Mouse (Mus musculus): ENCODE results near the gene Lmx1b. TPM values are rescaled to one million over a fixed set of nuclear protein-coding genes. Genes with fewer than 3 reads are reported as not detected.

Lmx1b gene
- polyA plus RNA-seq, 1 experiment from 2014 or later = 0.04 TPM

- ATAC-seq (ENCODE audit: insufficient number of reproducible peaks, low FRiP score) = no peak
- peaks cover 92% of the 10 kb centered on the region for H3K27me3 ChIP-seq (replicated peaks)
- no peak overlapping the region for H3K4me2 ChIP-seq
- no peaks in the 10 kb centered on the region for H3K4me1 ChIP-seq (replicated peaks)
- no peak overlapping the region for H3K4me3 ChIP-seq
- no peak overlapping the region for H3K9ac ChIP-seq
- no peaks in the 10 kb centered on the region for H3K9me3 ChIP-seq (replicated peaks)
- 86% methylated on average over 7 of the region's 7 CpGs for WGBS
- H3K36me3 ChIP-seq = no peaks in the 10 kb centered on the region
- H3K27ac ChIP-seq (ENCODE audit: poor library complexity, severe bottlenecking) = no peak overlapping the region
Observed at GRCm38 (mm10) chr2:33573075-33573474, 67.2 kb downstream of the Lmx1b start.

GRCm38 (mm10) chr2:33571219-33571824 is 69.0 kb downstream of the Lmx1b start:
- Histone ChIP-seq H3K4me3 (no peak overlapping the region), H3K36me3 (no peaks in the 10 kb centered on the region), H3K4me2 (no peak overlapping the region), H3K9me3 (replicated peaks) (no peaks in the 10 kb centered on the region), H3K27me3 (replicated peaks) (peaks cover 92% of the 10 kb centered on the region), H3K27ac (ENCODE audit: poor library complexity, severe bottlenecking) (no peak overlapping the region), H3K4me1 (replicated peaks) (no peaks in the 10 kb centered on the region), H3K9ac (no peak overlapping the region)
- no peak for ATAC-seq (ENCODE audit: insufficient number of reproducible peaks, low FRiP score)
- WGBS = 49% methylated on average over 16 of the region's 16 CpGs

- no peak overlapping the region for H3K4me3 ChIP-seq
- 68% methylated on average over 10 of the region's 10 CpGs for WGBS
- no peak overlapping the region for H3K4me2 ChIP-seq
- peaks cover 92% of the 10 kb centered on the region for H3K27me3 ChIP-seq (replicated peaks)
- H3K9ac ChIP-seq = no peak overlapping the region
- H3K9me3 ChIP-seq (replicated peaks) = no peaks in the 10 kb centered on the region
- peaks cover 10% of the 10 kb centered on the region; the same call in 1 of the 2 replicates for H3K4me1 ChIP-seq (replicated peaks)
- ATAC-seq (ENCODE audit: insufficient number of reproducible peaks, low FRiP score) = no peak
- no peaks in the 10 kb centered on the region for H3K36me3 ChIP-seq
- H3K27ac ChIP-seq (ENCODE audit: poor library complexity, severe bottlenecking) = no peak overlapping the region
Observed at GRCm38 (mm10) chr2:33569698-33570097, 70.6 kb downstream of the Lmx1b start.

- H3K4me3 ChIP-seq = 0 out of 2 replicates have a peak overlapping the region, but pooled peaks have one; percentile 9
- H3K4me1 ChIP-seq (replicated peaks) = peaks cover 10% of the 10 kb centered on the region; the same call in 1 of the 2 replicates
- no peak overlapping the region for H3K27ac ChIP-seq (ENCODE audit: poor library complexity, severe bottlenecking)
- H3K9ac ChIP-seq = no peak overlapping the region
- no peak for ATAC-seq (ENCODE audit: insufficient number of reproducible peaks, low FRiP score)
- H3K9me3 ChIP-seq (replicated peaks) = no peaks in the 10 kb centered on the region
- peak overlapping the region; percentile 40 for H3K4me2 ChIP-seq
- H3K27me3 ChIP-seq (replicated peaks) = peaks cover 92% of the 10 kb centered on the region
- WGBS = 10% methylated on average over 9 of the region's 9 CpGs
- H3K36me3 ChIP-seq = no peaks in the 10 kb centered on the region
Observed at GRCm38 (mm10) chr2:33569240-33569639, 71.1 kb downstream of the Lmx1b start.

- 50% methylated on average over 4 of the region's 4 CpGs for WGBS
- no peak overlapping the region for H3K27ac ChIP-seq (ENCODE audit: poor library complexity, severe bottlenecking)
- no peak overlapping the region for H3K4me3 ChIP-seq
- H3K27me3 ChIP-seq (replicated peaks) = peaks cover 97% of the 10 kb centered on the region
- H3K9ac ChIP-seq = no peak overlapping the region
- H3K4me1 ChIP-seq (replicated peaks) = peaks cover 16% of the 10 kb centered on the region; the same call in 1 of the 2 replicates
- ATAC-seq (ENCODE audit: insufficient number of reproducible peaks, low FRiP score) = no peak
- no peak overlapping the region for H3K4me2 ChIP-seq
- H3K9me3 ChIP-seq (replicated peaks) = no peaks in the 10 kb centered on the region
- H3K36me3 ChIP-seq = no peaks in the 10 kb centered on the region
Observed at GRCm38 (mm10) chr2:33565886-33566285, 74.4 kb downstream of the Lmx1b start.

DNA sequence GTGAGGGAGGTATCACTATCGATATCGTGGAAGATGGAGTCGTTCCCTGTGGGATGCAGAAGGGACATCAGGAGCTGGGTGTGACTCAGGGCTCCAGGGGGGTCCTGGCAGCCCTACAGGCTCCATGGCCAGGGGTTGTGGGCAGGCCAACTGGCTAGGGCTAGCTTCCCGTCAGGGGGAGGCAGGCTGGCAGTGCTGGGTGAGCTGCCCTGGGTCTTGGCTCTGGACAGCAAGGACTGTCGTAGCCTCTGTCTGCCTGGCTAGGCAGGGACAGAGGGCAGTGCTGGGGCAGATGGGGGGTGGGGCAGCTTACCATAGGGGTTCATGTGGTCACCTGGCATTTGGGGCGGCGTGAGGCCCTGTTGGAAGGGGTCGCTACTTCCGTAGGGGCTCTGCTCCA is 75.6 kb downstream of the Lmx1b start:
- Histone ChIP-seq H3K27ac (ENCODE audit: poor library complexity, severe bottlenecking) (no peak overlapping the region), H3K4me1 (replicated peaks) (peaks cover 16% of the 10 kb centered on the region; the same call in 1 of the 2 replicates), H3K4me3 (no peak overlapping the region), H3K4me2 (no peak overlapping the region), H3K27me3 (replicated peaks) (peaks cover 96% of the 10 kb centered on the region), H3K9ac (no peak overlapping the region), H3K36me3 (no peaks in the 10 kb centered on the region), H3K9me3 (replicated peaks) (no peaks in the 10 kb centered on the region)
- 85% methylated on average over 9 of the region's 9 CpGs for WGBS
- ATAC-seq (ENCODE audit: insufficient number of reproducible peaks, low FRiP score) = no peak

DNA sequence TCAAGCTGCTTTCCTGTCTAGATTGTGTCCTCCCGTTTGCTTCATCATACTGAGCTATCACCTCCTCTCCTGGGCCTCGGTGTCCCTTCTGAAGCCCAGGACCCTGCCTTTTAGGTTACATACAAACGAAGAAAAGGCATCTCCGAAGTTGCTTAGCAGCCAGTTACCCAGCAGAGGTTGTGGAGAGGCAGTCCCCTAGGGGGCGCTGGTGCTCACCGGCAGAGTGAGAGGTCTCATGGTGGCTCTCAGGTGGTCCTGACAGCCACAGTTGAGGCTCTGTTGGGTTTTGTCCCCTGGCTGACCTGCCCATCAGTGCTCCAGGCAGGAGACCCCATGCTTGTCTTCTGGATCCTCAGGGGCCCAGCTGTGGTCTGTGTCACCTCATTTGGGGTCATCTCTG is 80.6 kb downstream of the Lmx1b start:
- 0 out of 2 replicates have a peak, but pooled peaks cover 11% of the 10 kb centered on the region for H3K4me1 ChIP-seq (replicated peaks)
- peaks cover 80% of the 10 kb centered on the region for H3K27me3 ChIP-seq (replicated peaks)
- no peaks in the 10 kb centered on the region for H3K9me3 ChIP-seq (replicated peaks)
- H3K9ac ChIP-seq = no peak overlapping the region
- 10% methylated on average over 6 of the region's 6 CpGs for WGBS
- no peak for ATAC-seq (ENCODE audit: insufficient number of reproducible peaks, low FRiP score)
- no peak overlapping the region for H3K27ac ChIP-seq (ENCODE audit: poor library complexity, severe bottlenecking)
- no peak overlapping the region for H3K4me2 ChIP-seq
- H3K36me3 ChIP-seq = no peaks in the 10 kb centered on the region
- H3K4me3 ChIP-seq = no peak overlapping the region

DNA sequence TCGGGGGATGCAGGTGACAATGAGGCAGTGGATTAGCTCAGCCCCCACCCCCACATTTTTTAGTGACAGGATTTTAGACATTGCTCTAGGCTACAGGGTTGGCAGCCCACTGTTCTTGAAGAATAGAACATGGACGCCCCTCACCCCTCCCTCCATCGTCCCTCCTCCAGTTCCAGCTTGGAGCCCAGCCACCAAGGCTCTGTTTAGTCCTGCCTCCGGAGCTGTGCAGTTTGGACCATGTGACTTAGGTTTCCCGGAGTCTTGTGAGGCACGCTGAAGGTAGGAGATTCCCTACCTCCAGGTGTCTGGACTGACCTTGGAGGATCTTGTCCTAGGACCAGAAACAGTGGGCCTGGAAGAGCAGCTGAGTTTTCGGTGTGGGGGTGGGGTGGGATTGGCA is 81.0 kb downstream of the Lmx1b start:
- no peak for ATAC-seq (ENCODE audit: insufficient number of reproducible peaks, low FRiP score)
- Histone ChIP-seq H3K27ac (ENCODE audit: poor library complexity, severe bottlenecking) (no peak overlapping the region), H3K4me2 (no peak overlapping the region), H3K9me3 (replicated peaks) (no peaks in the 10 kb centered on the region), H3K4me3 (no peak overlapping the region), H3K27me3 (replicated peaks) (peaks cover 76% of the 10 kb centered on the region), H3K4me1 (replicated peaks) (0 out of 2 replicates have a peak, but pooled peaks cover 11% of the 10 kb centered on the region), H3K9ac (no peak overlapping the region), H3K36me3 (no peaks in the 10 kb centered on the region)
- WGBS = 41% methylated on average over 7 of the region's 7 CpGs

- peaks cover 66% of the 10 kb centered on the region for H3K27me3 ChIP-seq (replicated peaks)
Observed at GRCm38 (mm10) chr2:33558233-33558632, 82.1 kb downstream of the Lmx1b start.

DNA sequence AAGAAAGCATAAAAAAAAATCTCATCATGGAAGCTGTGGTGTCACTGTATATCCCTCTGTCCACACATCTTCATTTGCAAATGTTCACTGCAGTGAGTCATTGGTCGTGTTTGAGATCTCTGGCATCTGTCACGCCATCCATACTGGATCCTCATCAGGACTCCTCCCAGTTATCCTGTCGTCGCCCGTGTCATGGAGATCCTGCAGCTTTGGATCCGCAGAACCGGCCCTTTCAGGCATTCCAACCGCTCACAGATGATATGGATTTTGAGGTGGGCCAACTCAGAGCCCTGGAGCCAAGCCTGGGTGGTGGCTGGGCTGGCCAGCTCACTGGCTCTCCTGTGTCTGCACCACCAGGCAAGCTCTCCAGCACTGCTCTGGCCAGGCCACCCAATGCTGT is 84.7 kb downstream of the Lmx1b start:
- 58% methylated on average over 8 of the region's 8 CpGs for WGBS
- H3K27ac ChIP-seq (ENCODE audit: poor library complexity, severe bottlenecking) = no peak overlapping the region
- H3K36me3 ChIP-seq = no peaks in the 10 kb centered on the region
- ATAC-seq (ENCODE audit: insufficient number of reproducible peaks, low FRiP score) = no peak
- H3K9ac ChIP-seq = no peak overlapping the region
- H3K4me2 ChIP-seq = no peak overlapping the region
- H3K27me3 ChIP-seq (replicated peaks) = peaks cover 41% of the 10 kb centered on the region
- H3K4me3 ChIP-seq = no peak overlapping the region
- H3K9me3 ChIP-seq (replicated peaks) = no peaks in the 10 kb centered on the region
- 0 out of 2 replicates have a peak, but pooled peaks cover 4% of the 10 kb centered on the region for H3K4me1 ChIP-seq (replicated peaks)

More at GRCm38 (mm10) chr2:33558233-33558632, 82.1 kb downstream of the Lmx1b start:
- Histone ChIP-seq H3K4me2 (no peak overlapping the region), H3K36me3 (no peaks in the 10 kb centered on the region), H3K4me1 (replicated peaks) (0 out of 2 replicates have a peak, but pooled peaks cover 11% of the 10 kb centered on the region), H3K27ac (ENCODE audit: poor library complexity, severe bottlenecking) (no peak overlapping the region), H3K4me3 (no peak overlapping the region), H3K9me3 (replicated peaks) (no peaks in the 10 kb centered on the region), H3K9ac (no peak overlapping the region)
- ATAC-seq (ENCODE audit: insufficient number of reproducible peaks, low FRiP score) = no peak
- WGBS = 9% methylated on average over 6 of the region's 6 CpGs

DNA sequence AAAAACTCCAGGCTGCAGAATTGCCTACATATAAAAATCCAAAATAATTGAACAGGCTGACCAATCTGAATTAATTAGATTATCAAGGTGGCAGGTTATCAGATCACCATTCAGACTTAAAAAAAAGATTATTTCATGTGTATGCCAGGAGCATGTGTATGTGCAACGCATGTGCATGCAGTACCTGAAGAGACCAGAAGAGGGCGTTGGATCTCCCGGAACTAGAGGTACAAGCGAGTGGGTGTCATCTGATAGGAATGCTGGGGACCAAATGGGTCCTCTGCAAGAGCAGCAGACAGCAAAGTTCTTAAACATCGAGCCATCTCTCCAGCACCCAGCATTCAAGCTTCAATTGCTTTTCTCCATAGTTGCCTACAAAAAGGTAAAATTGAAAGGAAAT is 87.6 kb downstream of the Lmx1b start:
- Histone ChIP-seq H3K4me1 (replicated peaks) (no peaks in the 10 kb centered on the region), H3K27me3 (replicated peaks) (peaks cover 27% of the 10 kb centered on the region), H3K4me3 (no peak overlapping the region), H3K36me3 (no peaks in the 10 kb centered on the region), H3K27ac (ENCODE audit: poor library complexity, severe bottlenecking) (no peak overlapping the region), H3K9me3 (replicated peaks) (0 out of 2 replicates have a peak, but pooled peaks cover under 1% of the 10 kb centered on the region), H3K9ac (no peak overlapping the region), H3K4me2 (no peak overlapping the region)
- ATAC-seq (ENCODE audit: insufficient number of reproducible peaks, low FRiP score) = no peak
- 49% methylated on average over 5 of the region's 5 CpGs for WGBS

GRCm38 (mm10) chr2:33547595-33547994 is 92.7 kb downstream of the Lmx1b start:
- Histone ChIP-seq H3K9ac (no peak overlapping the region), H3K36me3 (no peaks in the 10 kb centered on the region), H3K27ac (ENCODE audit: poor library complexity, severe bottlenecking) (no peak overlapping the region), H3K4me2 (no peak overlapping the region), H3K9me3 (replicated peaks) (0 out of 2 replicates have a peak, but pooled peaks cover 4% of the 10 kb centered on the region), H3K4me3 (no peak overlapping the region), H3K27me3 (replicated peaks) (peaks cover 58% of the 10 kb centered on the region), H3K4me1 (replicated peaks) (peaks cover 21% of the 10 kb centered on the region)
- WGBS = 88% methylated on average over 2 of the region's 2 CpGs
- ATAC-seq (ENCODE audit: insufficient number of reproducible peaks, low FRiP score) = no peak

All from heart, embryonic 12.5 days (tissue).